Mouse (Mus musculus) spleen, adult 2 months (tissue): ENCODE results near the gene Ispd. TPM values are rescaled to one million over a fixed set of nuclear protein-coding genes. Genes with fewer than 3 reads are reported as not detected.

Experiments
- DNase-seq, 2 experiments: peaks; one replicate each; pipeline versions ENCODE4 v3.0.0 to v3.0.0-alpha.2; 2012 to 2021; ENCODE audit warnings: low spot score in 2 of 2, low read depth in 1 of 2
- H3K27ac ChIP-seq: fragments of 200-500 bp; 2 replicates; pipeline ENCODE4 v1.5.1; 2012; ENCODE audit warnings: low read length, inconsistent platforms; ENCODE audit not compliant: insufficient read depth
- H3K27me3 ChIP-seq: fragments of 200-500 bp; 2 replicates; pipeline ENCODE4 v1.6.1; 2012; ENCODE audit warnings: mild to moderate bottlenecking, moderate library complexity, low read length, inconsistent platforms; ENCODE audit not compliant: control insufficient read depth, insufficient read depth
- H3K36me3 ChIP-seq: fragments of 200-500 bp; 2 replicates; pipeline ENCODE4 v1.6.1; 2012; ENCODE audit warnings: mild to moderate bottlenecking, low read length, inconsistent platforms; ENCODE audit not compliant: control insufficient read depth, insufficient read depth
- H3K4me1 ChIP-seq: fragments of 200-500 bp; 2 replicates; pipeline ENCODE4 v1.6.1; 2011; ENCODE audit warnings: inconsistent platforms; ENCODE audit not compliant: control insufficient read depth, insufficient read depth, insufficient read length
- H3K4me3 ChIP-seq: fragments of 200-500 bp; 2 replicates; pipeline ENCODE4 v1.5.1; 2011; ENCODE audit warnings: mild to moderate bottlenecking, inconsistent platforms; ENCODE audit not compliant: insufficient read depth, insufficient read length; ENCODE audit errors: extremely low read depth
- CTCF ChIP-seq: fragments of 200-500 bp; IDR thresholded peaks from 2 replicates; pipeline ENCODE4 v1.5.1; 2011; ENCODE audit warnings: mild to moderate bottlenecking, inconsistent platforms; ENCODE audit not compliant: insufficient read depth, insufficient read length, insufficient replicate concordance; ENCODE audit errors: extremely low read depth
- POLR2A ChIP-seq: fragments of 200-500 bp; IDR thresholded peaks from 2 replicates; pipeline ENCODE4 v1.6.1; 2011; ENCODE audit warnings: low read depth, low read length, inconsistent platforms
- WGBS: fragments of 180-500 bp; shearing (Covaris S2); methylation state at CpG from one replicate; pipeline ENCODE4 v1.1.7; 2018; 5-methylcytosine and 5-hydroxymethylcytosine counted together
- polyA plus RNA-seq: library from polyadenylated mRNA; depleted of rRNA; stranded (reverse); fragments of >200 nt; gene quantifications from 2 replicates; pipeline ENCODE4 v1.2.3, GENCODE M21; 2012

Gene Ispd
- polyA plus RNA-seq, 1 experiment, result 0.54 TPM

- no peaks in the 10 kb centered on the region for H3K4me1 ChIP-seq
- no peak overlapping the region for H3K4me3 ChIP-seq
- WGBS, result 61% methylated on average over 1 of the region's 1 CpGs
- H3K27me3 ChIP-seq, result no peaks in the 10 kb centered on the region
- DNase-seq, result no peak
- TF ChIP-seq POLR2A (no peak), CTCF (no peak)
- H3K27ac ChIP-seq, result no peak overlapping the region
- H3K36me3 ChIP-seq, result no peaks in the 10 kb centered on the region
Measured at GRCm38 (mm10) chr12:36704380-36704779, 323.1 kb downstream of the Ispd start.

- TF ChIP-seq CTCF (no peak), POLR2A (no peak)
- 62% methylated on average over 1 of the region's 1 CpGs for WGBS
- no peaks in the 10 kb centered on the region for H3K27me3 ChIP-seq
Measured at GRCm38 (mm10) chr12:36708810-36709209, 327.6 kb downstream of the Ispd start.

GRCm38 (mm10) chr12:36713866-36714662 lies 332.8 kb downstream of the Ispd start:
- no peak for TF ChIP-seq POLR2A
- no peak for DNase-seq
- Histone ChIP-seq H3K36me3 (no peaks in the 10 kb centered on the region), H3K4me1 (no peaks in the 10 kb centered on the region), H3K27me3 (no peaks in the 10 kb centered on the region), H3K27ac (no peak overlapping the region), H3K4me3 (no peak overlapping the region)
- 21% methylated on average over 17 of the region's 17 CpGs for WGBS

More at GRCm38 (mm10) chr12:36708810-36709209, 327.6 kb downstream of the Ispd start:
- H3K36me3 ChIP-seq, result no peaks in the 10 kb centered on the region
- H3K27ac ChIP-seq, result no peak overlapping the region
- no peak for DNase-seq
- no peaks in the 10 kb centered on the region for H3K4me1 ChIP-seq
- no peak overlapping the region for H3K4me3 ChIP-seq

- DNase-seq, result no peak
- Histone ChIP-seq H3K4me3 (no peak overlapping the region), H3K4me1 (no peaks in the 10 kb centered on the region), H3K27me3 (no peaks in the 10 kb centered on the region), H3K36me3 (no peaks in the 10 kb centered on the region), H3K27ac (no peak overlapping the region)
- TF ChIP-seq CTCF, result no peak
- no peak for TF ChIP-seq POLR2A
- 87% methylated on average over 5 of the region's 5 CpGs for WGBS
Measured at GRCm38 (mm10) chr12:36717526-36717925, 336.3 kb downstream of the Ispd start.

- Histone ChIP-seq H3K4me1 (no peaks in the 10 kb centered on the region), H3K27me3 (no peaks in the 10 kb centered on the region), H3K4me3 (no peak overlapping the region), H3K27ac (no peak overlapping the region), H3K36me3 (no peaks in the 10 kb centered on the region)
- 92% methylated on average over 2 of the region's 2 CpGs for WGBS
- DNase-seq, result no peak
- TF ChIP-seq CTCF (no peak), POLR2A (no peak)
Measured at GRCm38 (mm10) chr12:36718417-36718816, 337.2 kb downstream of the Ispd start.

GRCm38 (mm10) chr12:36719074-36719473 lies 337.8 kb downstream of the Ispd start:
- no peaks in the 10 kb centered on the region for H3K4me1 ChIP-seq
- H3K27ac ChIP-seq, result no peak overlapping the region
- H3K4me3 ChIP-seq, result no peak overlapping the region
- WGBS, result 85% methylated on average over 3 of the region's 3 CpGs
- no peaks in the 10 kb centered on the region for H3K36me3 ChIP-seq
- TF ChIP-seq CTCF (no peak), POLR2A (no peak)
- DNase-seq, result no peak
- H3K27me3 ChIP-seq, result no peaks in the 10 kb centered on the region

- H3K4me3 ChIP-seq, result no peak overlapping the region
Measured at GRCm38 (mm10) chr12:36720779-36721178, 339.5 kb downstream of the Ispd start.

More at GRCm38 (mm10) chr12:36720779-36721178, 339.5 kb downstream of the Ispd start:
- 88% methylated on average over 3 of the region's 3 CpGs for WGBS
- Histone ChIP-seq H3K4me1 (no peaks in the 10 kb centered on the region), H3K27me3 (no peaks in the 10 kb centered on the region), H3K27ac (no peak overlapping the region), H3K36me3 (no peaks in the 10 kb centered on the region)
- TF ChIP-seq POLR2A (no peak), CTCF (no peak)
- no peak for DNase-seq
